Mouse (Mus musculus): ENCODE measurements around the gene Phgr1.

DNA sequence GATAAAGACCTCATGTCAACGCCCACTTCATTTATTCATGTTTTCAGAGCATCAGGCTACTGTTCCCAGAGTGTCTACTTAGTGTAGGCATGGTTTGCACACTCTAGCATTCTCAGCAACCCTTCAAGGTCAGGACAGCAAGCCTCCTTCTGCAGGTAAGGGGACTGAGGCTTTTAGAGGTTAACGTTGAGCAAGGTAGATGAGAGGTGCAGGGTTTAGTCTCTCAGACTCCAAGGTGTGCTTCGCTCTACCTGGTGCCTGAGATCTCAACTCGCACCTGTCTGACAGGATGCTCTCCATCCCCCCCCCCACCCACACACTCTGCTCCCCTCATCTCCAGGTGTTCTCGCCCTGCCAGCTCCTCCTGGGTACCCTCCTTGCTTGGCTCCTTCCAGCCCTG is 18.4 kb upstream of the Phgr1 start:
- TF ChIP-seq CTCF (IDR thresholded peaks at IDR 0.05; ENCODE audit: low read depth) (no peak), EP300 (IDR thresholded peaks at IDR 0.05; ENCODE audit: low read depth) (no peak)

Data from liver, postnatal 0 days (tissue).